ENCODE assay signal across 20 mouse cellular contexts in genomic region chr13:70263654-70264053, GRCm38 (mm10).
DNase-seq lines count a peak whose midpoint lies in the region; ATAC-seq and TF ChIP-seq lines count a peak whose summit lies in the region.
"Had no signal": no experiment of that assay in that cellular context is flagged by ENCODE, and none has a peak within 500 bp of the region (broad histone marks: within the 10 kb centered on the region; RNA-seq: fewer than 3 reads in every experiment).

No protein-coding gene starts in this region.

- no peak overlapping the region for H3K27ac ChIP-seq in forebrain, postnatal 0 days (ENCODE audit: low read depth, low read length)
- no peak overlapping the region for H3K27ac ChIP-seq in forebrain, embryonic 16.5 days (ENCODE audit: low read length)
- no peak overlapping the region for H3K27ac ChIP-seq in kidney, adult 2 months (ENCODE audit: insufficient read depth, low read depth, low read length)
- H3K27ac ChIP-seq in kidney, embryonic 16.5 days (ENCODE audit: low read length), result no peak overlapping the region
- no peak overlapping the region for H3K27ac ChIP-seq in liver, postnatal 0 days (ENCODE audit: low read depth)
- H3K27ac ChIP-seq in liver, embryonic 11.5 days (ENCODE audit: low read depth, low read length), result no peak overlapping the region
- H3K27ac ChIP-seq: forebrain, embryonic 10.5 days; limb, embryonic 13.5 days had no signal

- H3K4me3 ChIP-seq in forebrain, postnatal 0 days (ENCODE audit: low read depth, low read length), result no peak overlapping the region
- no peak overlapping the region for H3K4me3 ChIP-seq in forebrain, embryonic 16.5 days (replicated peaks; ENCODE audit: low read length)
- H3K4me3 ChIP-seq in kidney, adult 2 months (ENCODE audit: insufficient read depth, low read depth, low read length), result no peak overlapping the region
- H3K4me3 ChIP-seq in kidney, embryonic 16.5 days (ENCODE audit: low read length), result no peak overlapping the region
- no peak overlapping the region for H3K4me3 ChIP-seq in liver, postnatal 0 days (ENCODE audit: low read depth, low read length)
- no peak overlapping the region for H3K4me3 ChIP-seq in liver, embryonic 11.5 days (ENCODE audit: low read depth, low read length)
- H3K4me3 ChIP-seq: forebrain, embryonic 10.5 days; limb, embryonic 13.5 days had no signal

- H3K27me3 ChIP-seq in forebrain, postnatal 0 days (ENCODE audit: insufficient read depth, low read length), result no peaks in the 10 kb centered on the region
- H3K27me3 ChIP-seq in forebrain, embryonic 16.5 days (replicated peaks; ENCODE audit: control insufficient read depth, insufficient read depth, low read length), result no peaks in the 10 kb centered on the region
- H3K27me3 ChIP-seq in kidney, adult 2 months (replicated peaks; ENCODE audit: control insufficient read depth, insufficient read depth, low read length), result no peaks in the 10 kb centered on the region
- no peaks in the 10 kb centered on the region for H3K27me3 ChIP-seq in kidney, embryonic 16.5 days (ENCODE audit: insufficient read depth, low read length)
- no peaks in the 10 kb centered on the region for H3K27me3 ChIP-seq in liver, postnatal 0 days (ENCODE audit: insufficient read depth, low read length)
- no peaks in the 10 kb centered on the region for H3K27me3 ChIP-seq in liver, embryonic 11.5 days (replicated peaks; ENCODE audit: control insufficient read depth, insufficient read depth, low read length)
- H3K27me3 ChIP-seq: limb, embryonic 13.5 days; Patski had no signal

- no peak overlapping the region for H3K9ac ChIP-seq in forebrain, postnatal 0 days
- H3K9ac ChIP-seq in forebrain, embryonic 16.5 days (replicated peaks; ENCODE audit: low read depth, low read length), result no peak overlapping the region
- H3K9ac ChIP-seq in kidney, embryonic 16.5 days (replicated peaks; ENCODE audit: low read length), result no peak overlapping the region
- no peak overlapping the region for H3K9ac ChIP-seq in liver, postnatal 0 days (replicated peaks)
- H3K9ac ChIP-seq in liver, embryonic 11.5 days (ENCODE audit: low read depth, low read length), result no peak overlapping the region
- H3K9ac ChIP-seq: limb, embryonic 13.5 days had no signal

- DNase-seq in forebrain, postnatal 0 days, result no peak
- DNase-seq in kidney, adult 2 months, result no peak
- DNase-seq in liver, postnatal 0 days, result no peak
- no peak for DNase-seq in liver, embryonic 11.5 days (ENCODE audit: low spot score)
- DNase-seq in brain, embryonic 14.5 days (ENCODE audit: low read depth), result no peak
- DNase-seq in ovary, adult 18-20 months (ENCODE audit: low spot score), result no peak
- DNase-seq: adrenal gland, adult 8-10 months; cerebellum, adult 11 months; cerebellum, postnatal 25 days; gastrocnemius, postnatal 10 days; heart, adult 11 months; kidney, postnatal 14 days; lung, postnatal 4 days; thymus, adult 2 months had no signal

- no peak for ATAC-seq in forebrain, postnatal 0 days
- ATAC-seq in forebrain, embryonic 16.5 days, result no peak
- ATAC-seq in kidney, embryonic 16.5 days (ENCODE audit: low FRiP score, low TSS enrichment), result no peak
- no peak for ATAC-seq in liver, postnatal 0 days
- ATAC-seq in liver, embryonic 11.5 days (replicated peaks; ENCODE audit: low FRiP score), result no peak
- ATAC-seq: inflammation-experienced regulatory T-cells, adult 6 months; Patski had no signal

- no peaks in the 10 kb centered on the region for H3K9me3 ChIP-seq in forebrain, postnatal 0 days (ENCODE audit: low read length)
- no peaks in the 10 kb centered on the region for H3K9me3 ChIP-seq in forebrain, embryonic 16.5 days (ENCODE audit: control insufficient read depth, low read length)
- no peaks in the 10 kb centered on the region; the same call in 1 of the 2 replicates for H3K9me3 ChIP-seq in kidney, embryonic 16.5 days (ENCODE audit: low read length)
- H3K9me3 ChIP-seq in liver, postnatal 0 days (ENCODE audit: low read length), result no peaks in the 10 kb centered on the region
- no peaks in the 10 kb centered on the region for H3K9me3 ChIP-seq in liver, embryonic 11.5 days (ENCODE audit: control insufficient read depth, low read length)
- H3K9me3 ChIP-seq: forebrain, embryonic 10.5 days; limb, embryonic 13.5 days had no signal

- no peak for TF ChIP-seq POLR2A in kidney, adult 2 months (IDR thresholded peaks at IDR 0.05; ENCODE audit: low read depth, low read length)
- TF ChIP-seq POLR2A in brain, embryonic 14.5 days (IDR thresholded peaks at IDR 0.05; ENCODE audit: borderline replicate concordance, extremely low read depth, insufficient read depth, insufficient read length, poor library complexity, severe bottlenecking), result no peak

- no peak overlapping the region for H3K4me2 ChIP-seq in forebrain, postnatal 0 days (ENCODE audit: low read depth)
- no peak overlapping the region for H3K4me2 ChIP-seq in forebrain, embryonic 16.5 days (ENCODE audit: low read length)
- no peak overlapping the region for H3K4me2 ChIP-seq in kidney, embryonic 16.5 days (replicated peaks; ENCODE audit: low read depth, low read length)
- H3K4me2 ChIP-seq in liver, postnatal 0 days (ENCODE audit: low read depth, low read length), result no peak overlapping the region
- no peak overlapping the region for H3K4me2 ChIP-seq in liver, embryonic 11.5 days
- H3K4me2 ChIP-seq: limb, embryonic 13.5 days had no signal

- TF ChIP-seq CTCF in forebrain, postnatal 0 days (IDR thresholded peaks at IDR 0.05; ENCODE audit: low read depth), result peak; percentile 18; the same call in 1 of the 2 replicates
- TF ChIP-seq CTCF in kidney, adult 2 months (conservative IDR thresholded peaks at IDR 0.05; ENCODE audit: insufficient read depth, insufficient read length, low read depth, low read length), result peak; percentile 27; the same call in 1 of the 2 replicates
- TF ChIP-seq CTCF in liver, postnatal 0 days (IDR thresholded peaks at IDR 0.05; ENCODE audit: low read depth), result 0 out of 2 replicates have a peak, but pooled peaks have one; percentile 20
- TF ChIP-seq CTCF in brain, embryonic 14.5 days (IDR thresholded peaks at IDR 0.05; ENCODE audit: borderline replicate concordance, extremely low read depth, insufficient read depth, insufficient read length), result peak; percentile 22; the same call in 1 of the 2 replicates

- 97% methylated on average over 3 of the region's 3 CpGs for WGBS in forebrain, postnatal 0 days
- 93% methylated on average over 3 of the region's 3 CpGs for WGBS in forebrain, embryonic 16.5 days
- 87% methylated on average over 3 of the region's 3 CpGs for WGBS in kidney, adult 2 months
- WGBS in kidney, embryonic 16.5 days, result 86% methylated on average over 3 of the region's 3 CpGs
- 78% methylated on average over 3 of the region's 3 CpGs for WGBS in liver, postnatal 0 days (ENCODE audit: insufficient replicate concordance)
- 85% methylated on average over 3 of the region's 3 CpGs for WGBS in liver, embryonic 11.5 days

- no peaks in the 10 kb centered on the region for H3K36me3 ChIP-seq in forebrain, postnatal 0 days (ENCODE audit: insufficient read depth)
- H3K36me3 ChIP-seq in forebrain, embryonic 16.5 days (ENCODE audit: control insufficient read depth, insufficient read depth), result no peaks in the 10 kb centered on the region
- H3K36me3 ChIP-seq in kidney, adult 2 months (ENCODE audit: control insufficient read depth, insufficient read depth, low read length), result no peaks in the 10 kb centered on the region
- H3K36me3 ChIP-seq in kidney, embryonic 16.5 days (ENCODE audit: insufficient read depth, low read length), result no peaks in the 10 kb centered on the region
- no peaks in the 10 kb centered on the region for H3K36me3 ChIP-seq in liver, postnatal 0 days (replicated peaks; ENCODE audit: insufficient read depth, low read length)
- H3K36me3 ChIP-seq in liver, embryonic 11.5 days (ENCODE audit: control insufficient read depth, insufficient read depth, low read length), result no peaks in the 10 kb centered on the region
- H3K36me3 ChIP-seq: forebrain, embryonic 10.5 days; limb, embryonic 13.5 days had no signal

- H3K4me1 ChIP-seq in forebrain, postnatal 0 days (ENCODE audit: insufficient read depth), result no peaks in the 10 kb centered on the region; the same call in 1 of the 2 replicates
- H3K4me1 ChIP-seq in forebrain, embryonic 16.5 days (replicated peaks; ENCODE audit: control insufficient read depth, insufficient read depth, low read length), result peaks cover 8% of the 10 kb centered on the region; the same call in 1 of the 2 replicates
- H3K4me1 ChIP-seq in kidney, adult 2 months (ENCODE audit: control insufficient read depth, insufficient read depth, low read length), result no peaks in the 10 kb centered on the region
- peaks cover 5% of the 10 kb centered on the region; the same call in 1 of the 2 replicates for H3K4me1 ChIP-seq in kidney, embryonic 16.5 days (ENCODE audit: insufficient read depth, low read length)
- H3K4me1 ChIP-seq in liver, postnatal 0 days (ENCODE audit: insufficient read depth), result no peaks in the 10 kb centered on the region
- H3K4me1 ChIP-seq in liver, embryonic 11.5 days (replicated peaks; ENCODE audit: control insufficient read depth, insufficient read depth, low read length), result no peaks in the 10 kb centered on the region
- H3K4me1 ChIP-seq: forebrain, embryonic 10.5 days had no signal

- TF ChIP-seq EP300 in liver, postnatal 0 days (IDR thresholded peaks at IDR 0.05; ENCODE audit: low read depth), result no peak
